In the genomic region with DNA sequence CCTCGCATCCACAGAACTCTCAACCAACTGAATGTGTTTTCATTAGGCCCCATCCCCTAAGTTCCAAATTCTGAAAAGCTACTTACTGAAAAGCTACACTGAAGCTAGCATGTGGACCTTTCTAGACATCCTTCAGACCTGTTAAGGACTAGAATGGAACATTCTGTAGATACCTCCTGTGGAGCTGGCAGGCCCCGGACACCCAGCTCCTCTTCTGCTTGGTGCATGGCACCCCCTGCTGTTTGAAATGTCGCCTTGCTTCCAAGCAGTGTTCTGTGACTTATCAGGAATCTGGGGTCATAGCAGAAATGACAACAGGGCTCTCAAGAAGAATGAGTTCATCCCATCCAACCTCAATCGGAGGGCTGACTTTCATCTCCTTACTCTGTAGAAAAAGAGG, we compare ENCODE assay signal across 9 mouse cellular contexts. TPM values are rescaled to one million over a fixed set of nuclear protein-coding genes. Genes with fewer than 3 reads are reported as not detected.
DNase-seq lines count a peak whose midpoint lies in the region; ATAC-seq lines count a peak whose summit lies in the region.
"Had no signal": no experiment of that assay in that cellular context is flagged by ENCODE, and none has a peak within 500 bp of the region (broad histone marks: within the 10 kb centered on the region; RNA-seq: fewer than 3 reads in every experiment).

No protein-coding gene starts in this region.

- H3K36me3 ChIP-seq in limb, embryonic 11.5 days (ENCODE audit: control insufficient read depth, insufficient read depth, low read length): no peaks in the 10 kb centered on the region
- H3K36me3 ChIP-seq in limb, embryonic 10.5 days: peaks cover 3% of the 10 kb centered on the region; the same call in 1 of the 2 replicates
- H3K36me3 ChIP-seq in neural tube, embryonic 11.5 days (ENCODE audit: control insufficient read depth, insufficient read depth, low read length): no peaks in the 10 kb centered on the region

- 85% methylated on average over 4 of the region's 4 CpGs for WGBS in limb, embryonic 11.5 days
- WGBS in limb, embryonic 10.5 days: 79% methylated on average over 4 of the region's 4 CpGs
- 79% methylated on average over 4 of the region's 4 CpGs for WGBS in neural tube, embryonic 11.5 days

- H3K4me2 ChIP-seq in limb, embryonic 11.5 days (ENCODE audit: low read depth, severe bottlenecking): no peak overlapping the region
- H3K4me2 ChIP-seq in neural tube, embryonic 11.5 days (ENCODE audit: low read depth): no peak overlapping the region
- H3K4me2 ChIP-seq: embryonic facial prominence, embryonic 13.5 days had no signal

- no peak overlapping the region for H3K4me3 ChIP-seq in limb, embryonic 11.5 days (ENCODE audit: low read depth, low read length)
- H3K4me3 ChIP-seq in limb, embryonic 10.5 days: no peak overlapping the region
- H3K4me3 ChIP-seq in neural tube, embryonic 11.5 days (ENCODE audit: low read depth, low read length): no peak overlapping the region
- H3K4me3 ChIP-seq: embryonic facial prominence, embryonic 13.5 days had no signal

- no peaks in the 10 kb centered on the region for H3K9me3 ChIP-seq in limb, embryonic 11.5 days (ENCODE audit: control insufficient read depth, low read length)
- no peaks in the 10 kb centered on the region for H3K9me3 ChIP-seq in limb, embryonic 10.5 days (replicated peaks)
- no peaks in the 10 kb centered on the region for H3K9me3 ChIP-seq in neural tube, embryonic 11.5 days (ENCODE audit: control insufficient read depth, low read length)
- H3K9me3 ChIP-seq: embryonic facial prominence, embryonic 13.5 days had no signal

- peak; percentile 29 for DNase-seq in limb, embryonic 11.5 days (ENCODE audit: low spot score)
- DNase-seq in limb, embryonic 10.5 days (ENCODE audit: low spot score): no peak
- peak; percentile 46 for DNase-seq in MN1 (ENCODE audit: low spot score)
- DNase-seq in c-Kit-positive CD71-positive TER-119-positive erythroid progenitor cells, embryonic 14.5 days (ENCODE audit: low spot score): peak; percentile 24
- DNase-seq in gastrocnemius, postnatal 25 days: peak; percentile 50
- peak; percentile 64 to 71 for DNase-seq in layer of hippocampus, postnatal 10 days (ENCODE audit: low spot score in 2 of 2)
- peak; percentile 43 for DNase-seq in neural tube, embryonic 11.5 days (ENCODE audit: low spot score)

- no peak overlapping the region for H3K9ac ChIP-seq in limb, embryonic 11.5 days (ENCODE audit: low read length)
- no peak overlapping the region for H3K9ac ChIP-seq in neural tube, embryonic 11.5 days (ENCODE audit: low read length)
- H3K9ac ChIP-seq: embryonic facial prominence, embryonic 13.5 days had no signal

- H3K27ac ChIP-seq in limb, embryonic 11.5 days (replicated peaks; ENCODE audit: low read depth, low read length): no peak overlapping the region
- H3K27ac ChIP-seq in limb, embryonic 10.5 days: no peak overlapping the region
- no peak overlapping the region for H3K27ac ChIP-seq in neural tube, embryonic 11.5 days (ENCODE audit: low read depth, low read length)
- H3K27ac ChIP-seq: embryonic facial prominence, embryonic 13.5 days had no signal

- H3K4me1 ChIP-seq in limb, embryonic 11.5 days (ENCODE audit: control insufficient read depth, insufficient read depth, low read length): no peaks in the 10 kb centered on the region
- H3K4me1 ChIP-seq in limb, embryonic 10.5 days: no peaks in the 10 kb centered on the region
- peaks cover 9% of the 10 kb centered on the region; the same call in 1 of the 2 replicates for H3K4me1 ChIP-seq in neural tube, embryonic 11.5 days (ENCODE audit: control insufficient read depth, insufficient read depth, low read length)
- H3K4me1 ChIP-seq: embryonic facial prominence, embryonic 13.5 days had no signal

- no peak for ATAC-seq in limb, embryonic 11.5 days (ENCODE audit: insufficient number of reproducible peaks, low FRiP score, low TSS enrichment, low read depth)
- no peak for ATAC-seq in neural tube, embryonic 11.5 days (ENCODE audit: insufficient read depth, low FRiP score, low TSS enrichment)
- ATAC-seq in inflammation-experienced regulatory T-cells, adult 6 months: no peak

- no peaks in the 10 kb centered on the region for H3K27me3 ChIP-seq in limb, embryonic 11.5 days (ENCODE audit: control insufficient read depth, insufficient read depth, low read length)
- H3K27me3 ChIP-seq in limb, embryonic 10.5 days (ENCODE audit: low read depth, poor library complexity, severe bottlenecking): no peaks in the 10 kb centered on the region
- H3K27me3 ChIP-seq in neural tube, embryonic 11.5 days (ENCODE audit: control insufficient read depth, insufficient read depth, low read length): no peaks in the 10 kb centered on the region
- H3K27me3 ChIP-seq: embryonic facial prominence, embryonic 13.5 days had no signal

RNA-seq across cellular contexts. Expression of a gene that starts 47.5 kb away (rescaled TPM):
- polyA plus RNA-seq in limb, embryonic 11.5 days (2014; fragmentation: Nextera tagmentation; extraction: Ambion mirVana): 37.8 and 38.0 TPM in 2 replicates
- 28.9 and 30.6 TPM in 2 replicates for polyA plus RNA-seq in limb, embryonic 10.5 days (2016; fragmentation: Nextera tagmentation; extraction: Ambion mirVana)
- total RNA-seq in gastrocnemius, postnatal 25 days (2021): 10 to 100 TPM; 21.1 to 23.3 TPM
- 10 to 100 TPM; 24.7 to 28.7 TPM for total RNA-seq in layer of hippocampus, postnatal 10 days (2021)
- 32.8 and 34.6 TPM in 2 replicates for polyA plus RNA-seq in neural tube, embryonic 11.5 days (2014; fragmentation: Nextera tagmentation; extraction: Ambion mirVana)
- 10 to 100 TPM; 10.4 to 14.3 (median 12.3) TPM for polyA plus RNA-seq in inflammation-experienced regulatory T-cells, adult 6 months (2017; shearing (Covaris generic))
